In the genomic region with DNA sequence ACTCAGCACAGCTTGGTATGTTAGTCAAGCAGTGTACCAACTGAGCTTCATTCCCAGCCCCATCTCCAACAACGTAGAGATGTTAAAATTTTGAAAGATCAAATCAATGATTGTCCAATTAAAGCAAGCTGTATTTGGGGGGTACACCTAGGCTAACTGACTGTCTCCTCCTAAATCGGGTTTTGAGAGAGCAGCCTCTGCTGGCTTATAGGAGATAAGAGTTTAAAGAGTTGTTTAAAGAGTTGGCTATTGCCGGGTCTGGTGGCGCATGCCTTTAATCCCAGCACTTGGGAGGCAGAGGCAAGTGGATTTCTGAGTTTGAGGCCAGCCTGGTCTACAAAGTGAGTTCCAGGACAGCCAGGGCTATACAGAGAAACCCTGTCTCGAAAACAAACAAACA, we compare ENCODE assay signal across 10 mouse cellular contexts. TPM values are rescaled to one million over a fixed set of nuclear protein-coding genes. Genes with fewer than 3 reads are reported as not detected.
DNase-seq lines count a peak whose midpoint lies in the region; ATAC-seq and TF ChIP-seq lines count a peak whose summit lies in the region.
"Not testable (repeated sequence)": the region's sequence is repeated elsewhere in the genome, so short reads cannot be mapped to it uniquely, and the experiment has no call there.
"Had no signal": no experiment of that assay in that cellular context is flagged by ENCODE, and none has a peak within 500 bp of the region (broad histone marks: within the 10 kb centered on the region; RNA-seq: fewer than 3 reads in every experiment).

No protein-coding gene starts in this region.

- not testable (repeated sequence) for H3K4me1 ChIP-seq in ES-Bruce4 (ENCODE audit: control insufficient read depth, insufficient read depth, low read length)
- H3K4me1 ChIP-seq in embryonic facial prominence, embryonic 15.5 days = peaks cover 25% of the 10 kb centered on the region
- peaks cover 20% of the 10 kb centered on the region for H3K4me1 ChIP-seq in heart, embryonic 10.5 days
- H3K4me1 ChIP-seq in hindbrain, embryonic 15.5 days (replicated peaks) = peaks cover 29% of the 10 kb centered on the region
- H3K4me1 ChIP-seq in liver, embryonic 15.5 days (replicated peaks) = peaks cover 47% of the 10 kb centered on the region
- H3K4me1 ChIP-seq in midbrain, embryonic 14.5 days (ENCODE audit: control insufficient read depth, insufficient read depth, low read length) = peaks cover 14% of the 10 kb centered on the region
- peaks cover 13% of the 10 kb centered on the region for H3K4me1 ChIP-seq in stomach, embryonic 15.5 days

- not testable (repeated sequence) for H3K36me3 ChIP-seq in ES-Bruce4 (ENCODE audit: control insufficient read depth, insufficient read depth, low read length, poor library complexity, severe bottlenecking); embryonic facial prominence, embryonic 15.5 days; heart, embryonic 10.5 days; hindbrain, embryonic 15.5 days; liver, embryonic 15.5 days (replicated peaks); midbrain, embryonic 14.5 days (ENCODE audit: control insufficient read depth, insufficient read depth, low read length); stomach, embryonic 15.5 days

- not testable (repeated sequence) for H3K4me2 ChIP-seq in embryonic facial prominence, embryonic 15.5 days (replicated peaks)
- peak overlapping the region; percentile 76 for H3K4me2 ChIP-seq in hindbrain, embryonic 15.5 days
- peak overlapping the region; percentile 92 for H3K4me2 ChIP-seq in liver, embryonic 15.5 days
- H3K4me2 ChIP-seq in midbrain, embryonic 14.5 days (ENCODE audit: low read length) = peak overlapping the region; percentile 85
- H3K4me2 ChIP-seq in stomach, embryonic 15.5 days = peak overlapping the region; percentile 63

- TF ChIP-seq EP300 in ES-Bruce4 (IDR thresholded peaks at IDR 0.05; ENCODE audit: insufficient read depth, low read depth, low read length) = not testable (repeated sequence)

- TF ChIP-seq POLR2A in ES-Bruce4 (IDR thresholded peaks at IDR 0.05; ENCODE audit: insufficient read depth, low read length) = not testable (repeated sequence)

- H3K27me3 ChIP-seq in ES-Bruce4 (ENCODE audit: control insufficient read depth, insufficient read depth, low read length, poor library complexity, severe bottlenecking); embryonic facial prominence, embryonic 15.5 days; heart, embryonic 10.5 days (ENCODE audit: insufficient read depth, poor library complexity, severe bottlenecking); hindbrain, embryonic 15.5 days; liver, embryonic 15.5 days; midbrain, embryonic 14.5 days (ENCODE audit: control insufficient read depth, insufficient read depth, low read length); stomach, embryonic 15.5 days (replicated peaks): not testable (repeated sequence)

- ATAC-seq in embryonic facial prominence, embryonic 15.5 days (ENCODE audit: insufficient number of reproducible peaks, low FRiP score, low TSS enrichment, low read depth); hindbrain, embryonic 15.5 days (ENCODE audit: low FRiP score, low read depth); liver, embryonic 15.5 days (ENCODE audit: insufficient read depth); midbrain, embryonic 14.5 days (ENCODE audit: low FRiP score, low TSS enrichment); stomach, embryonic 15.5 days (ENCODE audit: insufficient read depth, low FRiP score, low read depth): not testable (repeated sequence)

- 81% methylated on average over 5 of the region's 5 CpGs for WGBS in embryonic facial prominence, embryonic 15.5 days
- 64% methylated on average over 5 of the region's 5 CpGs for WGBS in heart, embryonic 10.5 days
- 77% methylated on average over 5 of the region's 5 CpGs for WGBS in hindbrain, embryonic 15.5 days
- WGBS in liver, embryonic 15.5 days (ENCODE audit: insufficient replicate concordance) = 36% methylated on average over 5 of the region's 5 CpGs
- WGBS in midbrain, embryonic 14.5 days = 82% methylated on average over 5 of the region's 5 CpGs
- WGBS in stomach, embryonic 15.5 days = 69% methylated on average over 5 of the region's 5 CpGs

- peak overlapping the region; percentile 50; the same call in 1 of the 2 replicates for H3K9ac ChIP-seq in ES-Bruce4 (ENCODE audit: low read depth, poor library complexity, severe bottlenecking)
- not testable (repeated sequence) for H3K9ac ChIP-seq in embryonic facial prominence, embryonic 15.5 days; hindbrain, embryonic 15.5 days; liver, embryonic 15.5 days; midbrain, embryonic 14.5 days (replicated peaks; ENCODE audit: low read length); stomach, embryonic 15.5 days

- H3K4me3 ChIP-seq in ES-Bruce4 (ENCODE audit: low read depth, low read length); midbrain, embryonic 14.5 days (replicated peaks; ENCODE audit: low read depth, low read length); stomach, embryonic 15.5 days (replicated peaks): not testable (repeated sequence)
- peak overlapping the region; percentile 90 for H3K4me3 ChIP-seq in embryonic facial prominence, embryonic 15.5 days (replicated peaks)
- H3K4me3 ChIP-seq in heart, embryonic 10.5 days = 0 out of 2 replicates have a peak overlapping the region, but pooled peaks have one; percentile 98
- H3K4me3 ChIP-seq in hindbrain, embryonic 15.5 days = peak overlapping the region; percentile 98
- H3K4me3 ChIP-seq in layer of hippocampus, adult 2 months = peak overlapping the region; percentile 99; the same call in 1 of the 2 replicates
- peak overlapping the region; percentile 94 for H3K4me3 ChIP-seq in liver, embryonic 15.5 days (replicated peaks)

- not testable (repeated sequence) for H3K27ac ChIP-seq in ES-Bruce4 (ENCODE audit: insufficient read depth, low read length); embryonic facial prominence, embryonic 15.5 days (replicated peaks); heart, embryonic 10.5 days; hindbrain, embryonic 15.5 days (replicated peaks); midbrain, embryonic 14.5 days (replicated peaks; ENCODE audit: low read depth, low read length); stomach, embryonic 15.5 days
- H3K27ac ChIP-seq in layer of hippocampus, adult 2 months = peak overlapping the region; percentile 98; the same call in 1 of the 2 replicates
- H3K27ac ChIP-seq in liver, embryonic 15.5 days (replicated peaks) = peak overlapping the region; percentile 89; the same call in 1 of the 2 replicates

- not testable (repeated sequence) for DNase-seq in heart, embryonic 10.5 days (ENCODE audit: low spot score); layer of hippocampus, adult 2 months (ENCODE audit: low spot score in 2 of 2); midbrain, embryonic 14.5 days

- H3K9me3 ChIP-seq in ES-Bruce4 (replicated peaks; ENCODE audit: control insufficient read depth, insufficient read depth, low read length, poor library complexity, severe bottlenecking); embryonic facial prominence, embryonic 15.5 days (replicated peaks); heart, embryonic 10.5 days; hindbrain, embryonic 15.5 days; liver, embryonic 15.5 days (replicated peaks); midbrain, embryonic 14.5 days (ENCODE audit: control insufficient read depth, low read length); stomach, embryonic 15.5 days: not testable (repeated sequence)

- not testable (repeated sequence) for TF ChIP-seq CTCF in ES-Bruce4 (IDR thresholded peaks at IDR 0.05; ENCODE audit: low read depth, low read length); layer of hippocampus, adult 2 months (conservative IDR thresholded peaks at IDR 0.05)

RNA-seq across cellular contexts. Expression of a gene that starts 0.8 kb away (rescaled TPM):
- 24.1 and 25.5 TPM in 2 replicates for polyA plus RNA-seq in ES-Bruce4 (2011; ENCODE audit: insufficient read depth, insufficient read length, low read depth, missing spikeins)
- 51.4 and 54.3 TPM in 2 replicates for polyA plus RNA-seq in embryonic facial prominence, embryonic 15.5 days (2015; fragmentation: Nextera tagmentation; extraction: Ambion mirVana)
- polyA plus RNA-seq in heart, embryonic 10.5 days (2016; fragmentation: Nextera tagmentation; extraction: Ambion mirVana) = 31.2 and 33.2 TPM in 2 replicates
- 49.4 and 52.5 TPM in 2 replicates for polyA plus RNA-seq in hindbrain, embryonic 15.5 days (2015; fragmentation: Nextera tagmentation; extraction: Ambion mirVana)
- total RNA-seq in layer of hippocampus, adult 2 months (2021) = 10 to 100 TPM; 40.0 to 45.2 TPM
- 13.4 and 13.6 TPM in 2 replicates for polyA plus RNA-seq in liver, embryonic 15.5 days (2015; fragmentation: Nextera tagmentation; extraction: Ambion mirVana)
- 50.7 and 53.8 TPM in 2 replicates for polyA plus RNA-seq in midbrain, embryonic 14.5 days (2014; fragmentation: Nextera tagmentation; extraction: Ambion mirVana)
- 46.3 and 46.5 TPM in 2 replicates for polyA plus RNA-seq in stomach, embryonic 15.5 days (2015; fragmentation: Nextera tagmentation; extraction: Ambion mirVana)

RNA-seq across cellular contexts. Expression of a gene that starts 0.8 kb away (rescaled TPM):
- polyA plus RNA-seq in ES-Bruce4 (2011; ENCODE audit: insufficient read depth, insufficient read length, low read depth, missing spikeins) = 3.9 and 4.6 TPM in 2 replicates
- 3.8 and 4.4 TPM in 2 replicates for polyA plus RNA-seq in embryonic facial prominence, embryonic 15.5 days (2015; fragmentation: Nextera tagmentation; extraction: Ambion mirVana)
- polyA plus RNA-seq in heart, embryonic 10.5 days (2016; fragmentation: Nextera tagmentation; extraction: Ambion mirVana) = 3.9 and 4.4 TPM in 2 replicates
- 6.7 and 7.0 TPM in 2 replicates for polyA plus RNA-seq in hindbrain, embryonic 15.5 days (2015; fragmentation: Nextera tagmentation; extraction: Ambion mirVana)
- total RNA-seq in layer of hippocampus, adult 2 months (2021) = 1 to 10 TPM; 3.5 to 4.0 TPM
- 2.2 TPM in 2 replicates for polyA plus RNA-seq in liver, embryonic 15.5 days (2015; fragmentation: Nextera tagmentation; extraction: Ambion mirVana)
- 7.1 and 9.1 TPM in 2 replicates for polyA plus RNA-seq in midbrain, embryonic 14.5 days (2014; fragmentation: Nextera tagmentation; extraction: Ambion mirVana)
- 5.0 TPM in 2 replicates for polyA plus RNA-seq in stomach, embryonic 15.5 days (2015; fragmentation: Nextera tagmentation; extraction: Ambion mirVana)

RNA-seq across cellular contexts. Expression of a gene that starts 2.9 kb away (rescaled TPM):
- 68.0 and 80.3 TPM in 2 replicates for polyA plus RNA-seq in ES-Bruce4 (2011; ENCODE audit: insufficient read depth, insufficient read length, low read depth, missing spikeins)
- polyA plus RNA-seq in embryonic facial prominence, embryonic 15.5 days (2015; fragmentation: Nextera tagmentation; extraction: Ambion mirVana) = 41.4 and 42.5 TPM in 2 replicates
- polyA plus RNA-seq in heart, embryonic 10.5 days (2016; fragmentation: Nextera tagmentation; extraction: Ambion mirVana) = 34.3 and 36.6 TPM in 2 replicates
- 31.2 and 31.4 TPM in 2 replicates for polyA plus RNA-seq in hindbrain, embryonic 15.5 days (2015; fragmentation: Nextera tagmentation; extraction: Ambion mirVana)
- 10 to 100 TPM; 23.5 to 25.6 TPM for total RNA-seq in layer of hippocampus, adult 2 months (2021)
- polyA plus RNA-seq in liver, embryonic 15.5 days (2015; fragmentation: Nextera tagmentation; extraction: Ambion mirVana) = 13.9 and 15.5 TPM in 2 replicates
- 27.2 and 32.9 TPM in 2 replicates for polyA plus RNA-seq in midbrain, embryonic 14.5 days (2014; fragmentation: Nextera tagmentation; extraction: Ambion mirVana)
- 39.4 and 40.5 TPM in 2 replicates for polyA plus RNA-seq in stomach, embryonic 15.5 days (2015; fragmentation: Nextera tagmentation; extraction: Ambion mirVana)

RNA-seq across cellular contexts. Expression of a gene that starts 59.9 kb away (rescaled TPM):
- 7.8 and 11.8 TPM in 2 replicates for polyA plus RNA-seq in ES-Bruce4 (2011; ENCODE audit: insufficient read depth, insufficient read length, low read depth, missing spikeins)
- polyA plus RNA-seq in embryonic facial prominence, embryonic 15.5 days (2015; fragmentation: Nextera tagmentation; extraction: Ambion mirVana) = 0.28 TPM in 1 of 2 replicates, not detected in the other
- polyA plus RNA-seq in heart, embryonic 10.5 days (2016; fragmentation: Nextera tagmentation; extraction: Ambion mirVana) = 0.09 TPM in 1 of 2 replicates, not detected in the other
- 0.43 and 0.47 TPM in 2 replicates for polyA plus RNA-seq in hindbrain, embryonic 15.5 days (2015; fragmentation: Nextera tagmentation; extraction: Ambion mirVana)
- total RNA-seq in layer of hippocampus, adult 2 months (2021) = not detected
- polyA plus RNA-seq in liver, embryonic 15.5 days (2015; fragmentation: Nextera tagmentation; extraction: Ambion mirVana) = 0.21 TPM in 1 of 2 replicates, not detected in the other
- polyA plus RNA-seq in midbrain, embryonic 14.5 days (2014; fragmentation: Nextera tagmentation; extraction: Ambion mirVana) = 0.31 TPM in 1 of 2 replicates, not detected in the other
- 23.6 and 25.4 TPM in 2 replicates for polyA plus RNA-seq in stomach, embryonic 15.5 days (2015; fragmentation: Nextera tagmentation; extraction: Ambion mirVana)
- total RNA-seq: left cerebral cortex, postnatal 25 days had no signal
- polyA plus RNA-seq: neural tube, embryonic 11.5 days had no signal
